Mouse (Mus musculus) embryonic facial prominence, embryonic 12.5 days (tissue): ENCODE measurements at regions not wholly inside any gene's neighbourhood (a gene's known extent, or its start where the extent isn't known, plus 50 kb on each side); places are given as distances from the start of the nearest gene placed in this dataset.

Source experiments
- ATAC-seq: fragments of 200-750 bp; cut with Nextera tagmentation; 2 replicates; pipeline ENCODE4 v1.8.0; 2017; ENCODE audit not compliant: insufficient number of reproducible peaks, insufficient read depth, low FRiP score, low TSS enrichment
- H3K27ac ChIP-seq: fragments of 300-500 bp; sonication (generic); 2 replicates; pipeline ENCODE4 v1.5.1; 2016; ENCODE audit warnings: mild to moderate bottlenecking
- H3K27me3 ChIP-seq: fragments of 300-500 bp; sonication (generic); 2 replicates; pipeline ENCODE4 v1.6.1; 2016; ENCODE audit warnings: mild to moderate bottlenecking, moderate library complexity
- H3K36me3 ChIP-seq: fragments of 300-500 bp; sonication (generic); 2 replicates; pipeline ENCODE4 v1.6.1; 2016; ENCODE audit warnings: mild to moderate bottlenecking
- H3K4me1 ChIP-seq: fragments of 300-500 bp; sonication (generic); 2 replicates; pipeline ENCODE4 v1.6.1; 2016
- H3K4me2 ChIP-seq: fragments of 300-500 bp; sonication (generic); replicated peaks from 2 replicates; pipeline ENCODE4 v1.6.1; 2016; ENCODE audit warnings: mild to moderate bottlenecking, moderate library complexity
- H3K4me3 ChIP-seq: fragments of 300-500 bp; sonication (generic); 2 replicates; pipeline ENCODE4 v1.5.1; 2016; ENCODE audit warnings: mild to moderate bottlenecking
- H3K9ac ChIP-seq: fragments of 300-500 bp; sonication (generic); 2 replicates; pipeline ENCODE4 v1.6.1; 2016; ENCODE audit warnings: mild to moderate bottlenecking, moderate library complexity
- H3K9me3 ChIP-seq: fragments of 300-500 bp; sonication (generic); 2 replicates; pipeline ENCODE4 v1.6.1; 2016; ENCODE audit warnings: mild to moderate bottlenecking, moderate library complexity
- WGBS: fragments of 180-500 bp; shearing (Covaris S2); methylation state at CpG from one replicate; pipeline ENCODE4 v1.1.7; 2016; 5-methylcytosine and 5-hydroxymethylcytosine counted together

GRCm38 (mm10) chr19:33084683-33085082, 307.4 kb downstream of the Rnls start:
- Histone ChIP-seq H3K4me3 (no peak overlapping the region), H3K4me1 (peaks cover 9% of the 10 kb centered on the region; the same call in 1 of the 2 replicates), H3K27me3 (no peaks in the 10 kb centered on the region), H3K36me3 (no peaks in the 10 kb centered on the region), H3K27ac (no peak overlapping the region), H3K9ac (no peak overlapping the region), H3K9me3 (no peaks in the 10 kb centered on the region; the same call in 1 of the 2 replicates), H3K4me2 (no peak overlapping the region)
- WGBS: 83% methylated on average over 5 of the region's 5 CpGs
- ATAC-seq: no peak
